9 mouse cellular contexts compared by ENCODE assay signal in the genomic region with DNA sequence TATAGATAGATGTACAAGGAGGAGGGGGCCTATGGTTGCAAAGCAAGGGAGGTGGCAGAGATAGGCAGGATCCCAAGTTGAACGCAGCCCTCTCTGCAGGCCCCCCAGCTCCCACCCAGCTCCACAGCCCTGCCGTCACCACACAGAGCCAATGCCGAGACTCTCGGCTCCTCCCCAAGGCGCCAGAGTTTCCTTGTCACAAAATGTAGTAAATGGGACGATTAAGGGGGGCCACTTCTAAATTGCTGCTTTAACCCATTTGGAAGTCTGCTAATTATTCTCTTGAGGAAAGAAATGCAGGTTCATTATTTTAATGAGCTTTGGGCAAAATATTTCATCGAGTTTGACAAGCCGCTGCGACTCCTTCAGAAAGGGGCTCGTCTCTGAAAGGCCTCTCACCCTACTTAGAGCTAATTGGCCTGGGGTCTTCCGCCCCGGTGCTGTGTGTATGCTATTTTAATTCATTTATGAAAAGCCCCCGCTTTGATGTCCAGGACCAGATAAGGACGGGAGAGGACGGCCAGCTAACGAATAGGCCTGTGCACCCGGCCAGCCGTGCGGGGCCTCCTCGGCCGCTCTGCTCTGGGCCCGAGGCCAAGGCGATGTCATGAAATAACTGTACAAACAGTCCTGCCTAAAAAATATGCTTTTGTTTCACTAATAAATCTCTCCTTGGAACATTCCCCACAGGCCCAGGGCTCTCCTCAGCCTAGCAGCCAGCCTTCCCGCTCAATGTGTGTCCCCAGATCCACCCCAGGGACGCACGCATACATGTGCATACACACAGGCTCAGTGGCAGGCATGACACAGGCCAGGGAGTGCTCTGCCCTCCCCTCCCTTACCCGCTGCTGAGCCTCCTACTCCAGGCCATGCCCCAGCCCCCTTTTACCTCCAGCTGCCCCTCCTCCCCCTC.
DNase-seq lines count a peak whose midpoint lies in the region; ATAC-seq lines count a peak whose summit lies in the region.
"Had no signal": no experiment of that assay in that cellular context is flagged by ENCODE, and none has a peak within 500 bp of the region (broad histone marks: within the 10 kb centered on the region; RNA-seq: fewer than 3 reads in every experiment).

No protein-coding gene starts in this region.

- peak; percentile 85 for DNase-seq in adrenal gland, adult 8-10 months
- peak; percentile 78 to 81 for DNase-seq in heart, postnatal 14 days
- peak; percentile 92 for DNase-seq in kidney, postnatal 14 days
- DNase-seq in testis, postnatal 14 days (ENCODE audit: low spot score) = peak; percentile 78
- DNase-seq in c-Kit-positive CD71-positive TER-119-positive erythroid progenitor cells, embryonic 14.5 days (ENCODE audit: low spot score) = no peak
- DNase-seq in layer of hippocampus, postnatal 36 days = no peak

- intact Hi-C loops in heart, postnatal 14 days (cut with DNase I) = no loop called here

- ATAC-seq in forebrain, embryonic 13.5 days = peak; percentile 84; the same call in 1 of the 2 replicates
- ATAC-seq in megakaryocyte progenitor cell, adult 5-6 weeks (replicated peaks; ENCODE audit: poor library complexity) = peak; percentile 37; the same call in 1 of the 2 replicates
- ATAC-seq: Patski had no signal

- H3K9ac ChIP-seq in forebrain, embryonic 13.5 days = 0 out of 2 replicates have a peak overlapping the region, but pooled peaks have one; percentile 16

- WGBS in forebrain, embryonic 13.5 days = 7% methylated on average over 27 of the region's 27 CpGs

- H3K9me3 ChIP-seq in forebrain, embryonic 13.5 days (replicated peaks) = peaks cover 3% of the 10 kb centered on the region; the same call in 1 of the 2 replicates

- H3K4me2 ChIP-seq in forebrain, embryonic 13.5 days = peak overlapping the region; percentile 39

- no peak overlapping the region for H3K4me3 ChIP-seq in forebrain, embryonic 13.5 days

- H3K27me3 ChIP-seq in forebrain, embryonic 13.5 days = peaks cover 82% of the 10 kb centered on the region
- H3K27me3 ChIP-seq: Patski had no signal

- H3K36me3 ChIP-seq in forebrain, embryonic 13.5 days (ENCODE audit: poor library complexity, severe bottlenecking) = no peaks in the 10 kb centered on the region

- peak overlapping the region; percentile 59; the same call in 1 of the 2 replicates for H3K27ac ChIP-seq in forebrain, embryonic 13.5 days

- peaks cover 40% of the 10 kb centered on the region for H3K4me1 ChIP-seq in forebrain, embryonic 13.5 days

Comparison
In these comparisons a context has a peak if more than half of its experiments do, and no peak if none do; other contexts are left out.
1. DNase-seq: peak in adrenal gland, adult 8-10 months (single experiment), heart, postnatal 14 days (2 of 2), kidney, postnatal 14 days (single experiment) and testis, postnatal 14 days (single experiment); none in c-Kit-positive CD71-positive TER-119-positive erythroid progenitor cells, embryonic 14.5 days (single experiment) and layer of hippocampus, postnatal 36 days (0 of 2).